11 mouse cellular contexts compared by ENCODE assay signal in the genomic region with DNA sequence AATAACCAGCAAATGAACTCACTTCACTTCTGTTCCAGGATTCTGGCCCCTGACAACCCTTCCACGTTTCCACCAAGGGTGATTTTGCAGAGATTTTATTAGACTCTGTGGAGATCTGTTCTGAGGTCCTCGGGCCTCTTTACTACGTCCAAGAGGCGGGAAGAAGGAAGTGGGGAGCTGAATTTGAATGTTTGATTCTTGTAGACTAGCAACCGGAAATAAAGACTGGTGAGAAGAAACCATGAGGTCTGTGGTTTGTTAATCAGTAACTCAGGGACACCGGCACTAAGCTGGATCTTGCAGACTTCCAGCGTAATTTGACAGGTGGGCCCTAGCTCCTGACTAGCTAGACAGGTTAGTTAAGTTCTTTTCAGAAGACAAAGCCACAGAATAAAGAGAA. TPM values are rescaled to one million over a fixed set of nuclear protein-coding genes. Genes with fewer than 3 reads are reported as not detected.
A peak's percentile ranks its signal among the peaks of the same experiment; 100 is the strongest.
DNase-seq lines count a peak whose midpoint lies in the region; ATAC-seq and TF ChIP-seq lines count a peak whose summit lies in the region.
"Had no signal": no experiment of that assay in that cellular context is flagged by ENCODE, and none has a peak within 500 bp of the region (broad histone marks: within the 10 kb centered on the region; RNA-seq: fewer than 3 reads in every experiment).

No protein-coding gene starts in this region.

- H3K9me3 ChIP-seq in hindbrain, embryonic 10.5 days: no peaks in the 10 kb centered on the region
- H3K9me3 ChIP-seq in hindbrain, postnatal 0 days (ENCODE audit: low read length): no peaks in the 10 kb centered on the region
- H3K9me3 ChIP-seq in CH12.LX (replicated peaks; ENCODE audit: low read length): no peaks in the 10 kb centered on the region
- H3K9me3 ChIP-seq in lung, postnatal 0 days (ENCODE audit: low read length): no peaks in the 10 kb centered on the region
- H3K9me3 ChIP-seq: forebrain, embryonic 15.5 days; heart, embryonic 12.5 days had no signal

- intact Hi-C loops in gastrocnemius, adult 2 months (cut with DNase I): no loop called here

- no peak for DNase-seq in hindbrain, embryonic 10.5 days (ENCODE audit: low spot score)
- no peak for DNase-seq in hindbrain, postnatal 0 days (ENCODE audit: low spot score)
- DNase-seq in CH12.LX (ENCODE audit: extremely low read depth): peak; percentile 35
- DNase-seq in kidney, adult 18-20 months: peak; percentile 36
- DNase-seq in lung, postnatal 0 days (ENCODE audit: low spot score): peak; percentile 70
- no peak for DNase-seq in left cerebral cortex, adult 9 months (ENCODE audit: low spot score in 2 of 2)
- DNase-seq in embryo, embryonic 9.5 days (ENCODE audit: extremely low spot score): no peak
- no peak for DNase-seq in gastrocnemius, adult 2 months
- DNase-seq: right cerebral cortex, postnatal 25 days had no signal

- H3K27ac ChIP-seq in hindbrain, embryonic 10.5 days: peak overlapping the region; percentile 30
- H3K27ac ChIP-seq in hindbrain, postnatal 0 days: no peak overlapping the region
- no peak overlapping the region for H3K27ac ChIP-seq in CH12.LX (ENCODE audit: insufficient read depth, low read depth)
- H3K27ac ChIP-seq in lung, postnatal 0 days (ENCODE audit: low read length): no peak overlapping the region
- no peak overlapping the region for H3K27ac ChIP-seq in gastrocnemius, adult 2 months
- H3K27ac ChIP-seq: forebrain, embryonic 15.5 days had no signal

- TF ChIP-seq EP300 in CH12.LX (IDR thresholded peaks at IDR 0.05; ENCODE audit: low read length): no peak
- no peak for TF ChIP-seq EP300 in lung, postnatal 0 days (IDR thresholded peaks at IDR 0.05)

- no peak overlapping the region for H3K4me3 ChIP-seq in hindbrain, embryonic 10.5 days
- H3K4me3 ChIP-seq in hindbrain, postnatal 0 days (ENCODE audit: low read length): no peak overlapping the region
- H3K4me3 ChIP-seq in CH12.LX (replicated peaks in 1 of 3; ENCODE audit: low read depth in 2 of 3, low read length in 2 of 3, poor library complexity in 1 of 3): no peak overlapping the region
- no peak overlapping the region for H3K4me3 ChIP-seq in lung, postnatal 0 days (ENCODE audit: low read depth, low read length)
- no peak overlapping the region for H3K4me3 ChIP-seq in gastrocnemius, adult 2 months
- H3K4me3 ChIP-seq: forebrain, embryonic 15.5 days; heart, embryonic 12.5 days had no signal

- in situ Hi-C loops in CH12.LX (cut with MboI; ENCODE audit: low pct_ligation_motif_present, low pct_unique_long_range_greater_than_20kb, low sequenced_read_pairs): no loop called here

- no peak overlapping the region for H3K9ac ChIP-seq in hindbrain, postnatal 0 days (replicated peaks; ENCODE audit: low read length)
- no peak overlapping the region for H3K9ac ChIP-seq in CH12.LX (ENCODE audit: insufficient read depth, low read depth)
- H3K9ac ChIP-seq in lung, postnatal 0 days (replicated peaks; ENCODE audit: low read depth): no peak overlapping the region
- H3K9ac ChIP-seq: forebrain, embryonic 15.5 days; heart, embryonic 12.5 days had no signal

- H3K27me3 ChIP-seq in hindbrain, embryonic 10.5 days (ENCODE audit: insufficient read depth, poor library complexity, severe bottlenecking): no peaks in the 10 kb centered on the region
- no peaks in the 10 kb centered on the region for H3K27me3 ChIP-seq in hindbrain, postnatal 0 days (ENCODE audit: insufficient read depth, low read length)
- H3K27me3 ChIP-seq in CH12.LX (replicated peaks): no peaks in the 10 kb centered on the region
- no peaks in the 10 kb centered on the region for H3K27me3 ChIP-seq in lung, postnatal 0 days (replicated peaks; ENCODE audit: insufficient read depth, low read length)
- H3K27me3 ChIP-seq: forebrain, embryonic 15.5 days; heart, embryonic 12.5 days had no signal

- TF ChIP-seq POLR2A in CH12.LX (IDR thresholded peaks at IDR 0.05; ENCODE audit: low read depth, low read length): no peak

- TF ChIP-seq CTCF in hindbrain, postnatal 0 days (IDR thresholded peaks at IDR 0.05; ENCODE audit: low read depth): no peak
- no peak for TF ChIP-seq CTCF in CH12.LX (conservative IDR thresholded peaks at IDR 0.05 in 1 of 2, IDR thresholded peaks at IDR 0.05 in 1 of 2; ENCODE audit: low read depth in 2 of 2, low read length in 2 of 2)
- TF ChIP-seq CTCF in lung, postnatal 0 days (IDR thresholded peaks at IDR 0.05): no peak
- no peak for TF ChIP-seq CTCF in gastrocnemius, adult 2 months (IDR thresholded peaks at IDR 0.05)

- 69% methylated on average over 7 of the region's 7 CpGs for WGBS in hindbrain, embryonic 10.5 days
- 55% methylated on average over 7 of the region's 7 CpGs for WGBS in hindbrain, postnatal 0 days
- WGBS in lung, postnatal 0 days: 35% methylated on average over 7 of the region's 7 CpGs

- dilution Hi-C loops in CH12.LX (cut with MboI; ENCODE audit: extremely low pct_ligation_motif_present, extremely low pct_unique_long_range_greater_than_20kb, low sequenced_read_pairs): no loop called here

- no peak for TF ChIP-seq RAD21 in CH12.LX (IDR thresholded peaks at IDR 0.05; ENCODE audit: low read depth, low read length)

- H3K4me1 ChIP-seq in hindbrain, embryonic 10.5 days (replicated peaks): peaks cover 47% of the 10 kb centered on the region
- H3K4me1 ChIP-seq in hindbrain, postnatal 0 days (ENCODE audit: insufficient read depth, low read length): 0 out of 2 replicates have a peak, but pooled peaks cover 6% of the 10 kb centered on the region
- H3K4me1 ChIP-seq in CH12.LX (ENCODE audit: control insufficient read depth in 1 of 2, insufficient read depth in 2 of 2): peaks cover 3 to 9% of the 10 kb centered on the region in 2 experiments; a peak in 2 of 4 replicates
- peaks cover 4% of the 10 kb centered on the region; the same call in 1 of the 2 replicates for H3K4me1 ChIP-seq in lung, postnatal 0 days (ENCODE audit: insufficient read depth, low read depth, low read length)

- H3K4me2 ChIP-seq in hindbrain, postnatal 0 days (ENCODE audit: low read depth, low read length): no peak overlapping the region
- no peak overlapping the region for H3K4me2 ChIP-seq in CH12.LX (ENCODE audit: insufficient read depth, low read depth, poor library complexity, severe bottlenecking)
- H3K4me2 ChIP-seq in lung, postnatal 0 days (replicated peaks; ENCODE audit: low read depth, low read length): peak overlapping the region; percentile 23; the same call in 1 of the 2 replicates
- H3K4me2 ChIP-seq: forebrain, embryonic 15.5 days; heart, embryonic 12.5 days had no signal

- H3K79me2 ChIP-seq in CH12.LX (replicated peaks; ENCODE audit: control insufficient read depth, extremely low read depth, insufficient read depth, poor library complexity, severe bottlenecking): no peaks in the 10 kb centered on the region

- H3K36me3 ChIP-seq in hindbrain, embryonic 10.5 days: peaks cover 19% of the 10 kb centered on the region
- H3K36me3 ChIP-seq in hindbrain, postnatal 0 days (ENCODE audit: insufficient read depth, low read length): no peaks in the 10 kb centered on the region
- no peaks in the 10 kb centered on the region for H3K36me3 ChIP-seq in CH12.LX (replicated peaks in 1 of 2; ENCODE audit: control insufficient read depth in 1 of 2, insufficient read depth in 1 of 2, low read length in 1 of 2)
- no peaks in the 10 kb centered on the region for H3K36me3 ChIP-seq in lung, postnatal 0 days (ENCODE audit: insufficient read depth, low read length)
- H3K36me3 ChIP-seq: forebrain, embryonic 15.5 days; heart, embryonic 12.5 days had no signal

- ATAC-seq in hindbrain, postnatal 0 days: no peak
- peak; percentile 53 for ATAC-seq in lung, postnatal 0 days
- ATAC-seq: forebrain, embryonic 15.5 days had no signal

TF ChIP-seq in CH12.LX, 34 proteins besides CTCF, POLR2A, EP300 and RAD21 (continues in another document):
- TF ChIP-seq ELF1 (IDR thresholded peaks at IDR 0.05; ENCODE audit: low read depth, low read length): no peak
- no peak for TF ChIP-seq IRF4 (IDR thresholded peaks at IDR 0.05; ENCODE audit: low read depth, low read length)
- TF ChIP-seq USF2 (conservative IDR thresholded peaks at IDR 0.05; ENCODE audit: low read depth, low read length): no peak
- no peak for TF ChIP-seq ZNF384 (IDR thresholded peaks at IDR 0.05; ENCODE audit: low read depth, low read length)
- no peak for TF ChIP-seq NELFE (IDR thresholded peaks at IDR 0.05; ENCODE audit: low read depth, low read length)
- no peak for TF ChIP-seq ZMIZ1 (IDR thresholded peaks at IDR 0.05; ENCODE audit: low read depth, low read length)
- no peak for TF ChIP-seq JUN (IDR thresholded peaks at IDR 0.05; ENCODE audit: insufficient read depth, low read depth, low read length)
- TF ChIP-seq USF1 (IDR thresholded peaks at IDR 0.05; ENCODE audit: low read depth, low read length): no peak
- no peak for TF ChIP-seq TCF12 (IDR thresholded peaks at IDR 0.05; ENCODE audit: low read depth, low read length)
- TF ChIP-seq MYC (IDR thresholded peaks at IDR 0.05; ENCODE audit: low read depth, low read length): no peak
- TF ChIP-seq MAZ (IDR thresholded peaks at IDR 0.05; ENCODE audit: low read depth, low read length): no peak
- no peak for TF ChIP-seq POLR2AphosphoS2 (IDR thresholded peaks at IDR 0.05; ENCODE audit: low read depth, low read length)
- no peak for TF ChIP-seq UBTF (IDR thresholded peaks at IDR 0.05; ENCODE audit: low read depth, low read length)
- no peak for TF ChIP-seq SIN3A (IDR thresholded peaks at IDR 0.05; ENCODE audit: low read length)
- TF ChIP-seq E2F4 (IDR thresholded peaks at IDR 0.05; ENCODE audit: insufficient replicate concordance, low read depth, low read length): no peak
- no peak for TF ChIP-seq BHLHE40 (IDR thresholded peaks at IDR 0.05; ENCODE audit: low read depth, low read length)

RNA-seq across cellular contexts. Expression of gene Plch1, which starts 5.6 kb away (rescaled TPM):
- polyA plus RNA-seq in hindbrain, embryonic 10.5 days (2016; fragmentation: Nextera tagmentation; extraction: Ambion mirVana): 28.4 and 32.4 TPM in 2 replicates
- total RNA-seq in hindbrain, postnatal 0 days (2014; rRNA removed): 10.7 and 11.7 TPM in 2 replicates
- 3.7 and 4.1 TPM in 2 replicates for polyA plus RNA-seq in hindbrain, postnatal 0 days (2015; fragmentation: Nextera tagmentation; extraction: Ambion mirVana)
- 0.59 TPM in 2 replicates for total RNA-seq in CH12.LX (2012; rRNA removed)
- 0.50 and 0.51 TPM in 2 replicates for total RNA-seq in CH12.LX (2014; rRNA removed)
- polyA plus RNA-seq in CH12.LX (2012; ENCODE audit: insufficient read length, low read depth): 0.80 and 1.3 TPM in 2 replicates
- polyA plus RNA-seq in lung, postnatal 0 days (2015; fragmentation: Nextera tagmentation; extraction: Ambion mirVana): 1.00 and 1.5 TPM in 2 replicates
- total RNA-seq in gastrocnemius, adult 2 months (2021): not detected

RNA-seq across cellular contexts. Expression of gene E130311K13Rik, which starts 35.6 kb away (rescaled TPM):
- 2.8 and 3.2 TPM in 2 replicates for polyA plus RNA-seq in hindbrain, embryonic 10.5 days (2016; fragmentation: Nextera tagmentation; extraction: Ambion mirVana)
- 6.4 and 9.5 TPM in 2 replicates for total RNA-seq in hindbrain, postnatal 0 days (2014; rRNA removed)
- 10.9 and 12.9 TPM in 2 replicates for polyA plus RNA-seq in hindbrain, postnatal 0 days (2015; fragmentation: Nextera tagmentation; extraction: Ambion mirVana)
- total RNA-seq in CH12.LX (2012; rRNA removed) (5.7 and 7.6 TPM in 2 replicates), CH12.LX (2014; rRNA removed) (16.6 and 18.0 TPM in 2 replicates)
- 7.6 and 9.1 TPM in 2 replicates for polyA plus RNA-seq in CH12.LX (2012; ENCODE audit: insufficient read length, low read depth)
- polyA plus RNA-seq in lung, postnatal 0 days (2015; fragmentation: Nextera tagmentation; extraction: Ambion mirVana): 6.4 and 6.6 TPM in 2 replicates
- total RNA-seq in gastrocnemius, adult 2 months (2021): 1 to 10 TPM; 5.9 to 6.4 TPM

Comparison
In these comparisons a context has a peak if more than half of its experiments do, and no peak if none do; other contexts are left out.
1. DNase-seq: peak in CH12.LX (single experiment), kidney, adult 18-20 months (single experiment) and lung, postnatal 0 days (single experiment); none in hindbrain, embryonic 10.5 days (single experiment), hindbrain, postnatal 0 days (single experiment), left cerebral cortex, adult 9 months (0 of 2), embryo, embryonic 9.5 days (single experiment) and gastrocnemius, adult 2 months (single experiment).